ENCODE assay signal across 18 mouse cellular contexts in genomic region chr11:79149295-79149694, GRCm38 (mm10).
"Had no signal": no experiment of that assay in that cellular context is flagged by ENCODE, and none has a peak within 500 bp of the region (broad histone marks: within the 10 kb centered on the region; RNA-seq: fewer than 3 reads in every experiment).

No protein-coding gene starts in this region.

- H3K27me3 ChIP-seq: lung, embryonic 15.5 days; midbrain, embryonic 13.5 days; midbrain, embryonic 15.5 days; neural tube, embryonic 12.5 days; stomach, embryonic 15.5 days had no signal

- DNase-seq: liver, postnatal 0 days; lung, adult 2 months; lung, postnatal 14 days; lung, postnatal 36 days; right cerebral cortex, postnatal 14 days; thymus, adult 2 months; thymus, postnatal 25 days; thymus, postnatal 4 days had no signal

- H3K4me3 ChIP-seq: liver, embryonic 15.5 days; lung, embryonic 15.5 days; midbrain, embryonic 13.5 days; midbrain, embryonic 15.5 days; neural tube, embryonic 12.5 days; stomach, embryonic 15.5 days had no signal

- H3K9ac ChIP-seq: liver, embryonic 15.5 days; liver, postnatal 0 days; lung, embryonic 15.5 days; midbrain, embryonic 13.5 days; midbrain, embryonic 15.5 days; neural tube, embryonic 12.5 days; stomach, embryonic 15.5 days had no signal

- H3K27ac ChIP-seq: liver, embryonic 15.5 days; lung, embryonic 15.5 days; macrophage; midbrain, embryonic 13.5 days; midbrain, embryonic 15.5 days; neural tube, embryonic 12.5 days; stomach, embryonic 15.5 days; stomach, postnatal 0 days had no signal

- H3K4me1 ChIP-seq: stomach, embryonic 15.5 days had no signal

- H3K9me3 ChIP-seq: liver, embryonic 15.5 days; lung, embryonic 15.5 days; midbrain, embryonic 13.5 days; midbrain, embryonic 15.5 days; neural tube, embryonic 12.5 days; stomach, embryonic 15.5 days had no signal

- H3K36me3 ChIP-seq: liver, embryonic 15.5 days; lung, embryonic 15.5 days; midbrain, embryonic 13.5 days; midbrain, embryonic 15.5 days; neural tube, embryonic 12.5 days; stomach, embryonic 15.5 days had no signal

- ATAC-seq: liver, postnatal 0 days; lung, postnatal 0 days; midbrain, embryonic 13.5 days; midbrain, embryonic 15.5 days had no signal

- H3K4me2 ChIP-seq: liver, embryonic 15.5 days; lung, embryonic 15.5 days; midbrain, embryonic 11.5 days; midbrain, embryonic 13.5 days; midbrain, embryonic 15.5 days; neural tube, embryonic 12.5 days; stomach, embryonic 15.5 days had no signal
